Mouse (Mus musculus): Measurements from ENCODE around the gene Mkrn3. TPM values are rescaled to one million over a fixed set of nuclear protein-coding genes. Genes with fewer than 3 reads are reported as not detected.

Mkrn3 gene
- total RNA-seq (2021): under 1 TPM; 0.45 to 0.53 TPM
- long read RNA-seq, partial matches to known transcripts: 0 of 2 reads
- long read RNA-seq, other reads (novel, unspliced or antisense): 0 of 2 reads

DNA sequence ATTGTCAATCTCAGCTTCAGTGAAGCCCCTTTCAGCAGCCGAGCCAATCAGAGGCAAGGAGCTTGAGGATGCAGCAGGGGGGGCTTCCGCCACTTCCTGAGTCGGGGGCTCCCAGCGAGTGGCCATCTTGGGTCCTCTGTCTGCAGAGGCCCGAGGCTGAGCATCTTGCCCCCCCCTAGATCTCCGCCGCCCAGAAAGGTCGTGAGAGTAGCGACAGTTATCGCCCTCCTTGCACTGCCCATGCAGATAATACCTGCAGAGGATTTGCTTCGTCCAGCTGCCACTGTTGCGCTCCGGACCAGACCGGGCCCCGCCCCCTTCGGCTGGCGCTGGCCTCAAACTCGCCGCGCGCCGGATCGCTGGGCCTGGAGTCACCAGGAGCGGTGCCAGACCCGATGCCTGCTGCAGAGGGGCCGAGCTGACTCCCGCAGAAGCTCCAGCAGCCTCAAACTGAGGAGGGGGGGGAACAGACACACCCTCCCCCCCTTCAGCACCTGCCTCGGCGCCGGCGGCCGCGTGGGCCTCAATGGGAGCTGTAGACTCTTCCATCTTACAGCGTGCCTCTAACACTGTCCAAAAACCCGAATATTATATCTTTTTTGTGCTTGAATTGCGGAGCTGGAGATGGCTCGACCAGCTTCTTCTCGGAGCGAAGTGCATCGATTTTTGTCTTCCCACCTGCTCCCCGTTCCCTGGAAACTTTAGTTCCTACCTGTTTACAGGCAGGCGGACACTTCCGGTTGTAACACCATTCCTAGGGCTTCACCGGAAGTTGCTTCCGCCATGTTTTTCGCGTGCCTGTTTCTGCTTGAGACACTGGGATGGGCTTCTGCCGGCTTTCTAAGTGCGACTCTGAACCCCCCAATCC, at the start of gene Mkrn3:
Gene Mkrn3 (minus strand): TSS at position 647 of the 868 bp plus-strand sequence.
- DNase-seq (ENCODE audit: low spot score in 2 of 2): peak; percentile 4 to 37

- DNase-seq (ENCODE audit: low spot score in 2 of 2): peak in 1 of 2 experiments; percentile 31
Observed at GRCm38 (mm10) chr7:62463878-62464755, 44.2 kb upstream of the Mkrn3 start, which contains the start of gene Peg12. Gene Peg12 (minus strand): TSS chr7:62464510.

DNA sequence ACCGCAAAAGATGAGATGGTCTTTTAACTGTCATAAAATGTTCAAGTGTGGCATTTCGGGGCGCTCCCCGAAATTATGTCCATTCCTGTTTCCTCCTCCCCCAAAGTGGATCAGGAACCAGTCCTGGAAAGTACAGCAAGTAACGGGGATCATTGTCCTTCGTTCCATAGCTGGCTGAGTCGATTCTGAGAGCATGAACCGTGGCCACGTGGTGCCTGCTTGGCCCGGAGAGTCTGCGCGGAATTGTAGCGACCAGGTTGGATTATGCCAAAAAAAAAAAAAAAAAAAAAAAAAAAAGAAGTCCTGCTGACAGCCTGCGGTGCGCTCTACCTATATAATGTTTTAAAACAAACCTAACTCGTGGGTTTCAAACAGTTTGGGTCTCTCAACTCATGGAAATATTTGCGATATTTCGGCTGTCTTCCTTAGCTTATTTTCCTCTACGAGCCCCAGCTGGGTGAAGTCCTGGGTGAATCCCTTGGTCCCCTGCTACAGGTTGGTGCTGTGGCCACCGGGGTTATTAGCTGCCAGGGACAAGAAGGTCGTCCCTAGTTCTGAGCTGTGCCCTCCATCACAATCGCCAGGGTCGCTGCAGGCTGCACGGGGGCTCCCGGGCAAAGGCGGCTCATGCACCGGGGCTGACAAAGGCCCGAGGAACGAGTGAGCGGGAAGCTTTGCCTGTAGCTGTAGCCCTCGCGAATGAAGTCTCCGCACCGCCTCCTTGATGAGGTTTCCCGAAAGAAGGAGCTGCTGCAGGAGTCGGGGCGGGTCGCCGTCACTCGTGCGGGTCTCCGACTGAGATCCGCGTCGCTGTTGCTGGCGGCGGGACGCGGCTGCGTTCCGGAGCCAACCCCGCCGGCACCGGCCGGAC, 43.3 kb upstream of the Mkrn3 start:
- peak in 1 of 2 experiments; percentile 0 for DNase-seq (ENCODE audit: low spot score in 2 of 2)

DNA sequence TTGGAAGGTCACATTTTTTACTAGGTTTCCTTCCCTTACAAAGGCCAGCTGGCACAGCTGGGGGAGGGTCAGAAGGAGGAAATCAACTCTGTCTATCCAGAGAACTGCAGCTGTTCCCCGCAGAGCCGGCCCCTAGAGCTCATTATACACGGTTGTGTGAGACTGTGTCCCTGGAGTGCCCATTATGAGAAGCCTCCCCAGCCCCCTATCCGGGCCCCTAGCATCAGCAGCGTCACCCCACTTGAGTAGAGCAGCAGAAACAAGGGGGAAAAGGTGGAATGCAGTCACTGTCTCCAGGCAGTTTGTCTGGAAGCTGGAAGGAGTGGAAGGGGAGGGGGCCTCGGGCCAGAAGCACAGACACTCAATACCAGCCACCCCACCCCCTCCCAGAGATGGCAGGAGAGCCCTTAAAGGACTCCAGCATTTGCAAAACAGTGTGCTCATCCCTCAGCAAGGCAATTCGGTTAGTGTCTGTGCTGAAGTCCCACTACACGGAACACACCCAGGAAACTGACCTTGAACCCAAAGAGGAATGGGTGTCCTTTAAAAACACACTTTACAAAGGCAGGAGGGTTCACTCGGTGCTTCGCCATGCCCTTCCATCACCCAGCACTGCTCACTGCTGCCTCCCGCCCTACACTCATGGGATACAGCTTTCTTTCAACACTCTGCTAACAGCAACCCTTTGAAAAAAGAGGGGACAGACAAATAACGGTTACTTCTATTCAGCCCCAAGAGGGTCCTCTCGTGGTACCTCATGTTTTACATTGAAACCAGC, 42.5 kb upstream of the Mkrn3 start:
- DNase-seq (ENCODE audit: low spot score in 2 of 2): no peak

DNA sequence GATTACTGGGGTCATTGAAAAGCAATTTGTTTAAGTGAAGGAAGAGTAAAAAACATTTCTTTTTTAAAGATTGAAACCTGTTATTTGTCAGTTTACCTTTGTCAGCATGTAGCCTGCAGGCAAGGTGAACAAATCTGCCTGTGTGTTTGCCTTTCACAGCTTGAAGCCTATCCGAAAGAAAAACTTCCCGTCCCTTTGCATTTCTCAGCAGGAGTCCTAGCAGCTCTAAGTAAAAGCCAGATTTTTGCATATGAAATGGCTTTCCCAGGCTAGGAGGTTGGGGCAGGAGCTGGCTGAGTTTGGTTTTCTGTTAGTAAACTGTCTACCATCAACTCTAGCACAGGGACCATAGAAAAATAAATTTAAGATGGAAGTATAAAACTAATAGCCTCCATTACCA, 32.4 kb upstream of the Mkrn3 start:
- no peak for DNase-seq (ENCODE audit: low spot score in 2 of 2)

DNA sequence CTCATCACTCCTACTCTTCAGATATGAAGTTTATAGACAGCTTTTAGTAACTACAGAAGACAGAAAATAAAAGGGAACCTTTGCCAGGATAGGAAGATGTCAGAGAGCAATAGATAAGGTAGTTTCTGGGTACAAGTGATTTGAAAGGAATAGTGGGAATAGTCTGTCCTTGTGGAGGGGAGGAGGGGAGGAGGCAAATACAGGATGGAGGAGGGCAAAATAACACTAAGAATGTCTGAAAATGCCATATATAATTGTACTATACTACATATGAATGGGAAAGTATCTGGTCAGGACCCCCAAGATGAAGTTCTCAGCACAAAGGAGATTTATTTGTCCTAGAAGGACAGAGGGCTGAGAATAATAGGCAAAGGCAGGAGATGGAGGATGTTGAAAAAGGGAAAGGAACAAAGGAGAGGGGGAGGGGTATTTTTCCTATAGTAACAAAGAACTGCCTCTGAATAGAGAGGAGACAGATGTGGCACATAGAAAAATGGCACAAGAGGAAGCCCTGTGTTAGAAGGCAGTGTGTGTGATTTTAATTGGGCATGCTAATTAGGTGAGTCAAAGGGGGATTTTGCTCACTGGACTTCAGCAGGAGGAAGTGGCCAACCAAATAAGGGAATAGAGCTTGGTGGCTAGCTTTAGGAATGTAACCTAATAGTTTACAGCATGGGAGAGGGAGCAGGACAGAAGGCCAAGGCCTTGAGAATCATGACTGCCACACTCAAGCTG, 25.7 kb upstream of the Mkrn3 start:
- DNase-seq (ENCODE audit: low spot score in 2 of 2): no peak

DNA sequence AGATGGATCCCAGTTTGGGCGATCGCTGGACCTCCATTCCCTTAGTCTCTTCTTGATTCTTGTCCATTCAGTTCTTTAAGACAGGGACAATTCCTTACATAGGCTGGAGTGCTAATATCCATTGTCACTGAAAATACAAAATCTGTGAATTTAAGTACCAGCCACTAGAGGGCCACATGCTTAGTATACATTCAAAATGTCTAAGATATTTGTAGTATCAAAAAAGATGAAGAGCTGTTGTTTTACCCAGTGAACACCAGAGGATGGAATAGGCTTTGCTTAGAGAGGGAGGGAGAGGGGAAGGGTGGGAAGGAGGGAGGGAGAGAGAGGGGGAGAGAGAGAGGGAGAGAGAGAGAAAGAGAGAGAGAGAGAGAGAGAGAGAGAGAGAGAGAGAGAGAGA, 16.5 kb upstream of the Mkrn3 start:
- DNase-seq (ENCODE audit: low spot score in 2 of 2): no peak

DNA sequence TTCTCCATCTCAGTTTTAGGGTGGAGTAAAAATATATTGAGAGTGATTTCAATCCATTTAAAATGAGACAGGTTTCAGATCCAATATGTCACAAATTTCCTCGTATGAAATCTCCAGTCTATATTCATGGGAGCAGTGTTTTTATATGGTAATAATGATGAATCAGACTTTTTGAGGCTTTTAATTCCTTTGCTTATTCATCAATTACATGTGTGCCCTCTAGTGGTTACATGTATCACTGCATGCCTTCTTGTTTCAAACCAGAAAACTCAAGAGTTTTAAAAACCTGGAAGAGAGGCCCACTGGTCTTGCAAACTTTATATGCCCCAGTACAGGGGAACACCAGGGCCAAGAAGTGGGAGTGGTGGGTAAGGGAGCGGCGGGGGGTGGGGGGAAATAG, 13.3 kb upstream of the Mkrn3 start:
- no peak for DNase-seq (ENCODE audit: low spot score in 2 of 2)

GRCm38 (mm10) chr7:62428337-62428736, 8.4 kb upstream of the Mkrn3 start:
- peak in 1 of 2 experiments; percentile 21 for DNase-seq (ENCODE audit: low spot score in 2 of 2)

GRCm38 (mm10) chr7:62423210-62423609, 3.3 kb upstream of the Mkrn3 start:
- no peak for DNase-seq (ENCODE audit: low spot score in 2 of 2)

- DNase-seq (ENCODE audit: low spot score in 2 of 2): no peak
Observed at GRCm38 (mm10) chr7:62420566-62420965, 627 bp upstream of the Mkrn3 start.

GRCm38 (mm10) chr7:62419105-62419492, 840 bp downstream of the Mkrn3 start:
- no peak for DNase-seq (ENCODE audit: low spot score in 2 of 2)

DNA sequence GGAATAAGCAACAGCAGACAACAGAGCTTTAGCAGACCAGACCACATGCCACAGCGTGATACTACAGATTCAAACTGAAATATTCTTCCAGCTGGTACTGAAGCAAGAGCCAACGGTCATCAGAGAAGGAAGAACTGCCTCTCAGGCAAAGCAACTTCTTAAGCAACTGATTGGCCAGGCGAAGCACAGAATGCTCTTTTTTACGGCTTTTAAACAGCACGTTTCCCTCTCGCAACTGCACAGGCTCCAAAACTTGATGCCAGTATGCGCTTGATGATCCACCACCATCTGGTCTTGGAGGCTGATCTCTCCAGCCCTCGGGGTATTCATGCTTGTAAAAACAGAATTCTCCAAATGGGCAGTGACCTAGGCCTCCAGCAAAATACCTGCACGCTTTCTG, 1.6 kb downstream of the Mkrn3 start:
- no peak for DNase-seq (ENCODE audit: low spot score in 2 of 2)

DNA sequence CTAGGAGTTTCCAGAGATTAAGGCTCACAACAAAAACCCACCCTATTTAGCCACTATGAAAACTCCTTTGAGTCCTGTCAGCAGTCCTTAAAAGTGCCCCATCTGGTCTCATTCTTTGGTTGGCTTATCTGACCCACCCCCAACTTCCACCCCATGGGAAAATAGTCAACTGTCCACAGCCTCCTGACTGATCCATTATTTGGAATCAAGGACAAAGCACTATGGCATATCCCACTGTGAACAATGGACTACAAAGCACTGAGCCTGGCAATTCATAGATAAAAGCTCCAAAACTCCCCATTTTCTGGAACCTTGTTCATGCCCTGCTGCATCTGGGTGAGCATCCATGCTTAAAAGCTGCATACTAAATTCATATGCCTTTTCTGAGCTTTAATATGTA, 3.8 kb downstream of the Mkrn3 start:
- DNase-seq (ENCODE audit: low spot score in 2 of 2): no peak

- DNase-seq (ENCODE audit: low spot score in 2 of 2): no peak
Observed at GRCm38 (mm10) chr7:62415222-62415621, 4.7 kb downstream of the Mkrn3 start.

DNA sequence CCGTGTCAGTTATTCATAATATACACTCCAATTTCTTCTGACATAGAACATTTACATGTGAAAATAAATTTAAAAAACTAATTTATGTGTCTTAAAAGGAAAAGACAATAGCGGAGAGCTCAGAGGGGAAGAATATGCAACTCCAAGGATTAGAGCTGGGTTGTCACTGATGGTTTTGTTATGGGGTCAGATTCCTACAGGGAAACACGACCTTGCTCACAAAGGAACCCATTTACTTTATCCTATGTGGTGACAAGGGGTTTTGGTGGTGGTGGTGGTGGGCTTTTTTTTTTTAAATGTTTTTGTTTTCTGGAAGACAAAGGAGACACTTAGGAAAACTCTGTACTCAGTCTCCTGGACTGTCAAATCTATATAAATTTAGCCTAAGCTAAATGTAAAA, 12.1 kb downstream of the Mkrn3 start:
- DNase-seq (ENCODE audit: low spot score in 2 of 2): no peak

DNA sequence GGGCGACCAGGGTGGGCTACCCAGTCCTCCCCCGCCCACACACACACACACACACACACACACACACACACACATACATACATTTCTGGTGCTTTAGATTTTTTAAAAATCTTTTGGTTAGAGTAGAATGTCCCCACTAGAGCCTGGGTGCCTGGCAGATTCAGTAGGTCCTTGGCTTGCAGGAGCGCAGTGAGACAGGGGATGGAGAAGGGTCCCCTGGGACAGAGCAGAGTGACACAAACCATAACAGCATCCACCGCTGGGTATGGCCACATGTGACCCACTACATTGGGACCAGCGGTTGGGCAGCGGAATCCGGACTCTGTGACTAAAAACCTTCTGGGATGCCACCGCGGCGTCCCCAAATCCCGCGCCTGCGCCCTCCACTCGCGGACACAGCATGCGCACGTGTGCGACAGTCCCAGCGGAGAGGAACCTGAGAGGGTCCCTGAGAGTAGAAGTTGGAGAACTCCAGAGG, 13.3 kb downstream of the Mkrn3 start:
- DNase-seq (ENCODE audit: low spot score in 2 of 2): no peak

DNA sequence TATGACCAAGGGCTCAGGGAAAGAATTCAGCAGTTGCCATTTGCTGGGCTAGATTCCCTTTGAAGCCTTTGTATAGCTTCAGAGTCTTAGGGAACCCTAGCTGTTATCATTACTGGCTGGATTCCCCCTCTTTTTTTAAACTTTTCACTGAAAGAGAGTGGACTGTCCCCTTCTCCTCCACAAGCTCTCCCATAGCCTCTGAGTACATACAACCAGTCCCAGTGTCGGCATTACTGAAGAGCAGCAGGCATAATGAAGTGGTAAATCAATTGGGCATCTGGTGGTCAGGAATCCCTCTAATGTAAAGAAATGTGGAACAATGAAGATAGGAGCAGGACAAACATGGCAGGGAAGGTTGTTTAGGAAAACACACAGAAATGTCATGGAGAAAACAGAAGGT, 27.7 kb downstream of the Mkrn3 start:
- DNase-seq (ENCODE audit: low spot score in 2 of 2): no peak

DNA sequence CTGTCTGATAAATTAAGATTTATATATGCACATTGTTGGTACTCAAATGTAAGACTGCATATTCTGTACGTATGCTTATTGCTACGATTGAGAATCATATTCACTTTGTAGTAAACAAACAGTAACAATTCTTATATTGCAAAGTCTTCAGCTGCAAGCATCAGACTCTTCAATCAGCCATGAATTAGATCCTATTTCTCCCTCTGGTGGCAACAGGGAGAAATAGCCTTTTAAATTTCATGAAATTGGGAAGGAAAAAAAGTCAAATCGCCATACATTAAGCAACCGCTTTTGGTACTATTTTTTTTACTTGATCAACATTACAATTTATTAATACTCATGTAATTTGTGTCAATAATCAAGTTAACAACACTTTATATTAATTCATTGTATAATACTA, 31.6 kb downstream of the Mkrn3 start:
- no peak for DNase-seq (ENCODE audit: low spot score in 2 of 2)

All from layer of hippocampus, adult 18-20 months (tissue).